Mouse (Mus musculus): ENCODE data around the gene Carmil1. TPM values are rescaled to one million over a fixed set of nuclear protein-coding genes. Genes with fewer than 3 reads are reported as not detected.
A peak's percentile ranks its signal among the peaks of the same experiment; 100 is the strongest.

Carmil1 gene
- polyA plus RNA-seq, 1 experiment from 2014 or later = 43.5 TPM

DNA sequence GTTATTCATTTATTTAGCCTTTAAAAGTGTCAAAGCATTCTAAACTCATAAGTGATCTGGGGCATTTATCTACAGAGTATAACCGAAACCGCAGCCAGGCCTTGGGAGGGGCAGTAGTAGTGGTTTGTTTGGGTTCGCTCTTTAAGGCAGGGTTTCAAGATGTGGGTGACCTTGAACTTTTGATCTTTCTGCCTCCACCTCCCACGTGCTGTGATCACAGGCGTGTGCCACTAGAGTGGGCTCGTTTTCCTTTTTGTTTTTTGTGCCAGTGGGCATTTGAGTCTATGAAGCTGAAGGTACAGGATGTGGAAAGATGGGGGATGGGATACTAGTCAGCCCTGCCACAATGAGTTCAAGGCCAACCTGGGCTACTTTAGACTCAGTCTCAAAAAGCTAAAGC is 34.3 kb downstream of the Carmil1 start:
- Histone ChIP-seq H3K9ac (ENCODE audit: low read depth, low read length) (no peak overlapping the region), H3K27ac (ENCODE audit: low read depth, low read length) (no peak overlapping the region), H3K27me3 (replicated peaks; ENCODE audit: control insufficient read depth, insufficient read depth, low read length) (no peaks in the 10 kb centered on the region), H3K9me3 (ENCODE audit: control insufficient read depth, low read length) (no peaks in the 10 kb centered on the region), H3K4me1 (ENCODE audit: control insufficient read depth, insufficient read depth, low read depth, low read length) (no peaks in the 10 kb centered on the region; the same call in none of the 2 replicates), H3K4me3 (ENCODE audit: low read length) (no peak overlapping the region), H3K36me3 (ENCODE audit: control insufficient read depth, insufficient read depth, low read length) (no peaks in the 10 kb centered on the region), H3K4me2 (ENCODE audit: low read length) (no peak overlapping the region)
- WGBS = 89% methylated on average over 6 of the region's 6 CpGs
- ATAC-seq = no peak

- H3K4me1 ChIP-seq (ENCODE audit: control insufficient read depth, insufficient read depth, low read depth, low read length) = no peaks in the 10 kb centered on the region; the same call in 1 of the 2 replicates
- H3K9me3 ChIP-seq (ENCODE audit: control insufficient read depth, low read length) = no peaks in the 10 kb centered on the region
- H3K4me2 ChIP-seq (ENCODE audit: low read length) = no peak overlapping the region
- no peak overlapping the region for H3K9ac ChIP-seq (ENCODE audit: low read depth, low read length)
- H3K27me3 ChIP-seq (replicated peaks; ENCODE audit: control insufficient read depth, insufficient read depth, low read length) = no peaks in the 10 kb centered on the region
- WGBS = 56% methylated on average over 11 of the region's 11 CpGs
- H3K4me3 ChIP-seq (ENCODE audit: low read length) = no peak overlapping the region
- peak; percentile 14; the same call in 1 of the 2 replicates for ATAC-seq
- no peaks in the 10 kb centered on the region for H3K36me3 ChIP-seq (ENCODE audit: control insufficient read depth, insufficient read depth, low read length)
- H3K27ac ChIP-seq (ENCODE audit: low read depth, low read length) = no peak overlapping the region
Observed at GRCm38 (mm10) chr13:24244613-24245012, 36.0 kb downstream of the Carmil1 start.

DNA sequence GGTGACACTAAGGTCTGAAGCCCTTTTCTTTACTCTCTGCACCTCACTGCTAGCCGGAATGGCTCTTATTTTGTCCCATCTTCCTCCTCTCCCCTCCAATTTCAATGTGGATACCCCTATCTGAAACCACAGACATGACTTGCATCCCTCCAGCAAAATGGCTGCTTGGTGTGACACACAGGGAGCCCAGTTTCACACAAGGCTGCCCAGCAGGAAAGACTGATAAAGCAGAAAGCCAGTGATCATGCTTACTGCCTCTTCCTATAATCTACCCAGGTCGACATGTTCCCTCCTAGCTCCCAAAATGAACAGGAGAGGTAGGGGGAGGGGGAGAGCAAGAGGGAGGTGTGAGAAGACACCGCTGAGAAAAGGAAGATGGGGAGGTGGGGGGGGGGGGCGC is 36.6 kb downstream of the Carmil1 start:
- Histone ChIP-seq H3K9me3 (ENCODE audit: control insufficient read depth, low read length) (no peaks in the 10 kb centered on the region), H3K27ac (ENCODE audit: low read depth, low read length) (no peak overlapping the region)
- WGBS = 76% methylated on average over 4 of the region's 4 CpGs

DNA sequence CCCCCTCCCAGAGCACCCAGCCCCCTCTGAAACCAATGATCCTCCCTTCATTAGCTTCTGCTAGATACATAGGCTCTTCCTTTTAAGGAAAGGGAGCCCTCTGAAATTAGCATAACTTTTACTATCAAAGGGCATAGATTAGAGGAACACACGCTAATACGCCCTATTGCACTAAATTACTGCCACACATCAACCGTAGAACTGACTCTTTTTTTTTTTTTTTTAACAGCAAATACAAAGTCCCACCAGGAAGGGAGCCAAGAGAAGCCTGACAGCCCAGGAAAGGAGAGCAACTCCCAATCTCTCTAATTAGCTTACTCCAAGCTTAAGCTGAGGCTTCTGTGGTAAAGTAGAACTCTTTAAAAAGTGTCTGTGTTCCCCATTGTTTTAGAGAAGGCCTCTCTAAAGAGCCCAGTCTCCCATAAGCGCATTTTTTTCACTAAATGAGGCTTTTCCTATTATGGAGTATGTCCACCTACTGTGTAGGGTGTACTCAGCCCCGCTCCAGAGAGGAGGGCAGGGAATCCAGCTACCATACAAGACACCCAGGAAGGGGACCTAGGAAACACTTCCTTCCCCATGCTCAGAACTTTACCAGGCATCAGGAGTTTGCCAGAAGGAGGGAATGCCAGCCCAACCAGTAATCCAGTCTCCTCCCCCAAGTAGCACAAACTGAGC is 38.0 kb downstream of the Carmil1 start:
- 46% methylated on average over 5 of the region's 5 CpGs for WGBS
- 0 out of 2 replicates have a peak overlapping the region, but pooled peaks have one; percentile 6 for H3K27ac ChIP-seq (ENCODE audit: low read depth, low read length)
- no peak for ATAC-seq
- H3K9me3 ChIP-seq (ENCODE audit: control insufficient read depth, low read length) = no peaks in the 10 kb centered on the region
- no peaks in the 10 kb centered on the region for H3K27me3 ChIP-seq (replicated peaks; ENCODE audit: control insufficient read depth, insufficient read depth, low read length)
- H3K4me3 ChIP-seq (ENCODE audit: low read length) = no peak overlapping the region
- no peaks in the 10 kb centered on the region; the same call in 1 of the 2 replicates for H3K4me1 ChIP-seq (ENCODE audit: control insufficient read depth, insufficient read depth, low read depth, low read length)
- no peaks in the 10 kb centered on the region for H3K36me3 ChIP-seq (ENCODE audit: control insufficient read depth, insufficient read depth, low read length)
- no peak overlapping the region for H3K4me2 ChIP-seq (ENCODE audit: low read length)
- no peak overlapping the region for H3K9ac ChIP-seq (ENCODE audit: low read depth, low read length)

More for the DNA sequence above, 36.6 kb downstream of the Carmil1 start:
- Histone ChIP-seq H3K36me3 (ENCODE audit: control insufficient read depth, insufficient read depth, low read length) (no peaks in the 10 kb centered on the region), H3K27me3 (replicated peaks; ENCODE audit: control insufficient read depth, insufficient read depth, low read length) (no peaks in the 10 kb centered on the region), H3K4me1 (ENCODE audit: control insufficient read depth, insufficient read depth, low read depth, low read length) (no peaks in the 10 kb centered on the region; the same call in 1 of the 2 replicates), H3K9ac (ENCODE audit: low read depth, low read length) (no peak overlapping the region), H3K4me2 (ENCODE audit: low read length) (no peak overlapping the region), H3K4me3 (ENCODE audit: low read length) (no peak overlapping the region)
- ATAC-seq = no peak

GRCm38 (mm10) chr13:24241201-24241600 is 39.4 kb downstream of the Carmil1 start:
- Histone ChIP-seq H3K4me2 (ENCODE audit: low read length) (no peak overlapping the region), H3K4me3 (ENCODE audit: low read length) (no peak overlapping the region), H3K27me3 (replicated peaks; ENCODE audit: control insufficient read depth, insufficient read depth, low read length) (no peaks in the 10 kb centered on the region), H3K9ac (ENCODE audit: low read depth, low read length) (no peak overlapping the region), H3K27ac (ENCODE audit: low read depth, low read length) (no peak overlapping the region), H3K9me3 (ENCODE audit: control insufficient read depth, low read length) (no peaks in the 10 kb centered on the region), H3K36me3 (ENCODE audit: control insufficient read depth, insufficient read depth, low read length) (no peaks in the 10 kb centered on the region), H3K4me1 (ENCODE audit: control insufficient read depth, insufficient read depth, low read depth, low read length) (no peaks in the 10 kb centered on the region; the same call in 1 of the 2 replicates)
- no peak for ATAC-seq
- 89% methylated on average over 5 of the region's 5 CpGs for WGBS

DNA sequence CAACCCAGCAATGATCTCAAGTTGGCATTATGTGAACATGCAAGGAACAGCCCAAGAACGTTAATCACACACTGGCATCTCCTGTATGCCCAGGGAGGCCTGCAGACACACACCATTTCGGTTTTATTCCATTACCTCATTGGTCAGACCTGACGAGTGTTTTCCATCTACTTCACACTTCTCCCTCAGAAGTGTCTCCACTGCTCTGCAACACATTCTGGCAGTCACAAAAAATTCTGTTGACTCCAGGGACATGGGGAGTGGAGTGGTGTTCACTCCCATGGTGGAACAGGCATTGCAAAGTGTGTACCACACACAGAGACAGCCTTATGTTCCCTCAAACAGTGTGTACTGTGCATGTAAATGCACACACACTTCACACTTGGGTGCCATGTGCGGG is 40.2 kb downstream of the Carmil1 start:
- no peak overlapping the region for H3K27ac ChIP-seq (ENCODE audit: low read depth, low read length)
- H3K36me3 ChIP-seq (ENCODE audit: control insufficient read depth, insufficient read depth, low read length) = no peaks in the 10 kb centered on the region
- H3K4me1 ChIP-seq (ENCODE audit: control insufficient read depth, insufficient read depth, low read depth, low read length) = no peaks in the 10 kb centered on the region; the same call in 1 of the 2 replicates
- H3K4me2 ChIP-seq (ENCODE audit: low read length) = no peak overlapping the region
- H3K9me3 ChIP-seq (ENCODE audit: control insufficient read depth, low read length) = no peaks in the 10 kb centered on the region
- no peaks in the 10 kb centered on the region for H3K27me3 ChIP-seq (replicated peaks; ENCODE audit: control insufficient read depth, insufficient read depth, low read length)
- ATAC-seq = no peak
- WGBS = 80% methylated on average over 4 of the region's 4 CpGs
- H3K9ac ChIP-seq (ENCODE audit: low read depth, low read length) = no peak overlapping the region
- H3K4me3 ChIP-seq (ENCODE audit: low read length) = no peak overlapping the region

DNA sequence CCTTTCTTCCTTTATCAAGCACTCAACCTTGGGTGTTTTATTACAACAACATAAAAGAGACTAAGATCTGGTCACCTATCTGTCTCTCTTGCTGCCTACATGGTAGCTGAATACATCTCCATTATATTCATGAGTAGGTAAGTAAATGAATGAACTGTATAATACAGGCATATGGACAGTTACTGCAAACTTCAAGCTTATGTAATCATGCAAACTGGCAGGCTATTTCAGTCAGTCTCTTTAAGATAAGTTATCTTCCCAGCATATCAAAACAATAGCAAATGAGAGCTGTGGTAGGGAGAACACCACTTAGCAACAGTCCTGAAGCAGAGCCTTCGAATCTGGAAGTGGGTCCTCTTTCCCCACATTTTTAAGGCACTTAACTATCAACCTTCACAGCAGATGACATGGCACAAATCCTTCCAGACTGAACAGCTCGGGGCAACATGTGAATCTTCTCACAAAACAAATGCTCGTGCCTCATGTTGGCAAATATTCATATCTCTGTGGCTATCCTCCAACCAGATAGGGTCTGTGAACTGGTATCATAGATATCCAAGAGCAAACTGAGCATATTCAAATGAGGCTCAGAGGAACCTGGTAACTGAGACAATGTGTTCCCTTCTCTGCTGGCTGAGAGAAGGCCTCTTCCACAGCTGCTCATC is 42.0 kb downstream of the Carmil1 start:
- Histone ChIP-seq H3K4me1 (ENCODE audit: control insufficient read depth, insufficient read depth, low read depth, low read length) (no peaks in the 10 kb centered on the region; the same call in 1 of the 2 replicates), H3K9me3 (ENCODE audit: control insufficient read depth, low read length) (no peaks in the 10 kb centered on the region), H3K4me2 (ENCODE audit: low read length) (no peak overlapping the region), H3K4me3 (ENCODE audit: low read length) (no peak overlapping the region), H3K9ac (ENCODE audit: low read depth, low read length) (no peak overlapping the region), H3K27me3 (replicated peaks; ENCODE audit: control insufficient read depth, insufficient read depth, low read length) (no peaks in the 10 kb centered on the region), H3K27ac (ENCODE audit: low read depth, low read length) (no peak overlapping the region), H3K36me3 (ENCODE audit: control insufficient read depth, insufficient read depth, low read length) (no peaks in the 10 kb centered on the region)
- 82% methylated on average over 3 of the region's 3 CpGs for WGBS
- no peak for ATAC-seq

- Histone ChIP-seq H3K36me3 (ENCODE audit: control insufficient read depth, insufficient read depth, low read length) (no peaks in the 10 kb centered on the region), H3K9ac (ENCODE audit: low read depth, low read length) (no peak overlapping the region), H3K4me3 (ENCODE audit: low read length) (no peak overlapping the region), H3K4me1 (ENCODE audit: control insufficient read depth, insufficient read depth, low read depth, low read length) (peaks cover 7% of the 10 kb centered on the region), H3K27ac (ENCODE audit: low read depth, low read length) (no peak overlapping the region), H3K9me3 (ENCODE audit: control insufficient read depth, low read length) (no peaks in the 10 kb centered on the region), H3K27me3 (replicated peaks; ENCODE audit: control insufficient read depth, insufficient read depth, low read length) (no peaks in the 10 kb centered on the region), H3K4me2 (ENCODE audit: low read length) (no peak overlapping the region)
- 56% methylated on average over 4 of the region's 4 CpGs for WGBS
- no peak for ATAC-seq
Observed at GRCm38 (mm10) chr13:24236736-24237135, 43.9 kb downstream of the Carmil1 start.

- ATAC-seq = no peak
- H3K9me3 ChIP-seq (ENCODE audit: control insufficient read depth, low read length) = no peaks in the 10 kb centered on the region
- no peaks in the 10 kb centered on the region for H3K36me3 ChIP-seq (ENCODE audit: control insufficient read depth, insufficient read depth, low read length)
- no peak overlapping the region for H3K27ac ChIP-seq (ENCODE audit: low read depth, low read length)
- H3K9ac ChIP-seq (ENCODE audit: low read depth, low read length) = no peak overlapping the region
- H3K4me2 ChIP-seq (ENCODE audit: low read length) = no peak overlapping the region
- H3K4me3 ChIP-seq (ENCODE audit: low read length) = no peak overlapping the region
- H3K27me3 ChIP-seq (replicated peaks; ENCODE audit: control insufficient read depth, insufficient read depth, low read length) = no peaks in the 10 kb centered on the region
- peaks cover 8% of the 10 kb centered on the region for H3K4me1 ChIP-seq (ENCODE audit: control insufficient read depth, insufficient read depth, low read depth, low read length)
- WGBS = 92% methylated on average over 6 of the region's 6 CpGs
Observed at GRCm38 (mm10) chr13:24232750-24233149, 47.8 kb downstream of the Carmil1 start.

Measured in hindbrain, embryonic 16.5 days (tissue).